Mouse (Mus musculus) neural tube, embryonic 11.5 days (tissue): ENCODE results near the gene Fam53b. TPM values are rescaled to one million over a fixed set of nuclear protein-coding genes. Genes with fewer than 3 reads are reported as not detected.

Experiments used
- ATAC-seq: fragments of 200-750 bp; cut with Nextera tagmentation; 2 replicates; pipeline ENCODE4 v1.8.0; 2017; ENCODE audit warnings: moderate number of reproducible peaks, mild to moderate bottlenecking, moderate TSS enrichment, moderate library complexity; ENCODE audit not compliant: insufficient read depth, low FRiP score, low TSS enrichment
- DNase-seq: peaks from one replicate; pipeline ENCODE4 v3.0.0-alpha.2; 2015; ENCODE audit warnings: low spot score
- H3K27ac ChIP-seq: fragments of 300-500 bp; sonication (generic); 2 replicates; pipeline ENCODE4 v1.5.1; 2014; ENCODE audit warnings: low read depth, mild to moderate bottlenecking, low read length
- H3K27me3 ChIP-seq: fragments of 300-500 bp; sonication (generic); 2 replicates; pipeline ENCODE4 v1.6.1; 2014; ENCODE audit warnings: mild to moderate bottlenecking, low read length, mixed read lengths; ENCODE audit not compliant: control insufficient read depth, insufficient read depth
- H3K36me3 ChIP-seq: fragments of 300-500 bp; sonication (generic); 2 replicates; pipeline ENCODE4 v1.6.1; 2014; ENCODE audit warnings: mild to moderate bottlenecking, low read length, moderate library complexity, mixed read lengths; ENCODE audit not compliant: control insufficient read depth, insufficient read depth
- H3K4me1 ChIP-seq: fragments of 300-500 bp; sonication (generic); 2 replicates; pipeline ENCODE4 v1.6.1; 2014; ENCODE audit warnings: low read length, mixed read lengths; ENCODE audit not compliant: control insufficient read depth, insufficient read depth
- H3K4me2 ChIP-seq: fragments of 300-500 bp; sonication (generic); 2 replicates; pipeline ENCODE4 v1.6.1; 2014; ENCODE audit warnings: low read depth, mild to moderate bottlenecking, moderate library complexity
- H3K4me3 ChIP-seq: fragments of 300-500 bp; sonication (generic); 2 replicates; pipeline ENCODE4 v1.5.1; 2014; ENCODE audit warnings: low read depth, low read length
- H3K9ac ChIP-seq: fragments of 300-500 bp; sonication (generic); 2 replicates; pipeline ENCODE4 v1.6.1; 2014; ENCODE audit warnings: mild to moderate bottlenecking, low read length
- H3K9me3 ChIP-seq: fragments of 300-500 bp; sonication (generic); 2 replicates; pipeline ENCODE4 v1.6.1; 2016; ENCODE audit warnings: low read length; ENCODE audit not compliant: control insufficient read depth
- WGBS: fragments of 180-500 bp; shearing (Covaris S2); extraction: QIAGEN DNeasy Blood & Tissue Kit; methylation state at CpG from one replicate; pipeline ENCODE4 v1.1.7; 2014; 5-methylcytosine and 5-hydroxymethylcytosine counted together
- polyA plus RNA-seq: library from polyadenylated mRNA; unstranded; fragments of >200 nt; fragmentation: Nextera tagmentation; extraction: Ambion mirVana; gene quantifications from 2 replicates; pipeline ENCODE4 v1.2.1, GENCODE M21; 2014

Fam53b gene
- polyA plus RNA-seq, 1 experiment from 2014 or later, result 22.9 TPM

DNA sequence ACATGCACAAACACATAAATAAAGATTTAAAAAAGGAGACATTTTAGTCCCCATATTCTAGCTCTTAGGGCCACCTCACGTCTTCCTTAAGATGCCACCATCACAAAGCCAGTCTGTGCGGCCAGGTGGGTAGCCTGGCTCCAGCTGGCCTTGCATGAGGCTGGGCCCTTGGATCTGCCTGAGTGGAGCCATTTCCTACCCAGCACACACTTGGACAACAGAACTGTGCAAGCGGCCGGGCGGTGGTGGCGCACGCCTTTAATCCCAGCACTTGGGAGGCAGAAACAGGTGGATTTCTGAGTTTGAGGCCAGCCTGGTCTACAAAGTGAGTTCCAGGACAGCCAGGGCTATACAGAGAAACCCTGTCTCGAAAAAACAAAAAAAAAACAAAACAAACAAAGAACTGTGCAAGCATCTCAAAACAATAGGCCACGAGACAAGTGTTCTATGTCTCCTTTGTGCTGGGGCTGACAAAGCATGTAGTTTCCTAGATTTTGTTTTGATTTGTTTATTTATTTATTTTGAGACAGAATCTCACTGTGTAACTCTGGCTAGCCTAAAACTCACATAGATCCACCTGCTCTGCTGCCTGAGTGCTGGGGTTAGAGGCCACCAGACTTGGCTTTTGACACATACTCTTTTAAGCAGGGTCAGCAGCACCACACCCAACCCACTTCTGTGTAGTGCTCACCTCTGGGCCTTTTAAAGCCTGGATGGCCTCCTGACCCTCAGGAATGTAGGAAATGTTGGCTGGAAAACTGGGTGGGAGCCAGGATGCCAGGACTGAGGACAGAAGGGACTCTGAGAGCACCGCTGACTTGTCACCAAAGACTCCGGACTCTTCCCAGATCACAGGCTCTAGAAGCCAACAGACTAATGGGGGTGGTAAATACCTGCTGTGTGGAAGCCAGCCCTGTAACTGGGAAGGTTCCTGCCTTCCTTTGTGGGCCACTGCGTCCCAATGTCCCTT is 91.0 kb downstream of the Fam53b start:
- no peaks in the 10 kb centered on the region for H3K27me3 ChIP-seq

DNA sequence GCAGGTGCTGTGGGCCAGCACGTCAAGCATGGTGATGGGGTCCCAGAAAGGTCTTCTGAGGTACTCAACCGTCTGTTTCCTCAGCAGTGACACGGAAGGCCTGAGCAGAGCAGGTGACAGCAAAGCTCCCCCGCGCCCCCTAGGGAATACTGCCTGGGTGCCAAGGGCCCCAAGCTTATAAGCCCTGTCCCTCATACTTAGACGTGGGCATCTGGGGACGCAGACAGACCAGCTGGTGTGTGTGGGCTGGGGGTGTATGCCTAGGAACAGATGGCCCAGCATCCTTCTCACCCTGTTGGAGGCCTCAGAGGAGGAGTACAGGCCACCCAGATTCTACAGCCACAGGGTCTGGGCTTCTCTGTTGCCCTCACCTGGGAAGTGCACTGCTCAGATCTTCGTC is 93.1 kb downstream of the Fam53b start:
- H3K27ac ChIP-seq, result no peak overlapping the region
- H3K4me1 ChIP-seq, result no peaks in the 10 kb centered on the region
- no peaks in the 10 kb centered on the region for H3K9me3 ChIP-seq
- no peak for ATAC-seq
- DNase-seq, result no peak
- 81% methylated on average over 8 of the region's 8 CpGs for WGBS
- H3K9ac ChIP-seq, result no peak overlapping the region
- H3K36me3 ChIP-seq, result no peaks in the 10 kb centered on the region
- no peak overlapping the region for H3K4me3 ChIP-seq
- no peaks in the 10 kb centered on the region for H3K27me3 ChIP-seq
- H3K4me2 ChIP-seq, result no peak overlapping the region

More for the DNA sequence above, 91.0 kb downstream of the Fam53b start:
- ATAC-seq (no peak), DNase-seq (no peak)
- Histone ChIP-seq H3K9ac (no peak overlapping the region), H3K9me3 (no peaks in the 10 kb centered on the region), H3K27ac (no peak overlapping the region), H3K36me3 (no peaks in the 10 kb centered on the region), H3K4me2 (no peak overlapping the region), H3K4me1 (no peaks in the 10 kb centered on the region), H3K4me3 (no peak overlapping the region)
- 85% methylated on average over 12 of the region's 12 CpGs for WGBS

DNA sequence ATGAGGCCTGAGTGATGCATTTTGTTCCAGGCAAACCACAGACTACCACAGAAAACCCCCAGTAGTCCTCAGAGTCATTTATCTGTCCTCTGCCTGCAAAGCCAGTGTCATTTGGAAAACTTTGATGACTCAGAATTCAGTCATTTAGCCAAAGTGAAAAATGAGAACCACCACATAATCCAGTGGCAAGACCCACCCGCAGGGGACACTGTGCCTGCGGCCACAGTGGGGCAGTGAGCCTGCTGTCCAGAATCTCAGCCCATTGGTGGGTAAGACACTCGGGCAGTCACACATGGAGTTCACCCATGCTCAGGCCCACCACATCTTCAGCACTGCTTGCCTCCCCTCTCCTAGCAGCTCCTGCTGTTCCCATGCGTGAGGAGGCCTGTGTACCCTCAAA is 94.1 kb downstream of the Fam53b start:
- WGBS, result 92% methylated on average over 4 of the region's 4 CpGs
- Histone ChIP-seq H3K9ac (no peak overlapping the region), H3K27ac (no peak overlapping the region), H3K27me3 (no peaks in the 10 kb centered on the region), H3K36me3 (no peaks in the 10 kb centered on the region), H3K4me2 (no peak overlapping the region), H3K4me3 (no peak overlapping the region), H3K4me1 (no peaks in the 10 kb centered on the region), H3K9me3 (no peaks in the 10 kb centered on the region)
- ATAC-seq, result no peak
- DNase-seq, result no peak

DNA sequence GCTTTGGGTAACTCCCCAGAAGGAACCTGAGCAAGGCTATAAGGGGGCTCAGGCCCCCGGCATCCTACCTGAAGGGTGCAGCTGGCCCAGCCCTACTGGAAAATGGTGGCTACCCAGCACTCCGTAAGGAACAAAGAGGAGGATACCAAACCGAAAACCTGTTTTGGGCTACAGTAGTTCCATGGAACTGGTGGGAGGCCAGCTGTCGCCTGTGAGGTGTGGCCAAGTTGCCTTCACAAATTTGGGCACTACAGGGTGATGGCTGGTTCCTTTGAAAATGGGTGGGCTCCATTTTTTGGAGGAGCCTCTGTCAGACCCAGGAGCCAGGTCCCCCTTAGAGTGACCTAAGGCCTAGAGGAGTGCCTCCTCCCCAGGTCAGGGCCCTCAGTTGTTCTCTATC is 98.4 kb downstream of the Fam53b start:
- no peak overlapping the region for H3K9ac ChIP-seq
- H3K27me3 ChIP-seq, result no peaks in the 10 kb centered on the region
- DNase-seq, result no peak
- H3K4me2 ChIP-seq, result no peak overlapping the region
- H3K9me3 ChIP-seq, result no peaks in the 10 kb centered on the region
- WGBS, result 89% methylated on average over 4 of the region's 4 CpGs
- no peak overlapping the region for H3K4me3 ChIP-seq
- no peak for ATAC-seq
- peaks cover 5% of the 10 kb centered on the region; the same call in 1 of the 2 replicates for H3K4me1 ChIP-seq
- H3K36me3 ChIP-seq, result no peaks in the 10 kb centered on the region
- no peak overlapping the region for H3K27ac ChIP-seq

DNA sequence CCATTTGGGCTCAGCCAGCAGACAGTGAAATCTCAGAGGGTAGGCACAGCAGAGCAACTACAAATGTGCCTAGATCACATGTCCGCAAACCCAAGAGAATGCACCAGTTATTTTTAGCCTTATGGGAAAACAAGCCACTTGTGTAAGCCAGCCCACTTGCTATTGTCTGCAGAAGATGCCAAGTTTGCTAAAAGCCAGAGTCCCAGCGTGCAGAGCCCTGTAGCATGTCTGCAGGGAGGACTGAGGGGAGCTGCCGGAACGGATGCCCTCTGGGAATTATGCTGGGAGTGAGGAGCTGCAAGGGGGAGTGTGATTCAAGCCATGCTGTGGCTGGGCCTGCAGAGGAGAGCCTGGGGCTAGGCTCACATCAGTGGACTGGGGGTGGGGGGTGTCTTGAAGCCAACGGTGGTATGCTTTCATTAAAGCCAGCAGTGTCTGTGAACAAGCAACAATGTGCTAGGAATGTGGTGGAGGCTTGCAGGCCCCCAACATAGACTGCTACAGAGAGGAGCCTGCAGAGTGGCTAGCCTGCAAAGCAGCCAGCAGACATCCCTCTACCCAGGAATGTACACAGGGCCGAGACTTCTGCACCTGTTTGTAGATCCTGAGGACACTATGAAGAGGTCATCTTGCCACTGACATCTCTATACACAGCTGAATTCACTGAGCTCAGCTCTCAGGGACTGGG is 99.3 kb downstream of the Fam53b start:
- DNase-seq (no peak), ATAC-seq (no peak)

DNA sequence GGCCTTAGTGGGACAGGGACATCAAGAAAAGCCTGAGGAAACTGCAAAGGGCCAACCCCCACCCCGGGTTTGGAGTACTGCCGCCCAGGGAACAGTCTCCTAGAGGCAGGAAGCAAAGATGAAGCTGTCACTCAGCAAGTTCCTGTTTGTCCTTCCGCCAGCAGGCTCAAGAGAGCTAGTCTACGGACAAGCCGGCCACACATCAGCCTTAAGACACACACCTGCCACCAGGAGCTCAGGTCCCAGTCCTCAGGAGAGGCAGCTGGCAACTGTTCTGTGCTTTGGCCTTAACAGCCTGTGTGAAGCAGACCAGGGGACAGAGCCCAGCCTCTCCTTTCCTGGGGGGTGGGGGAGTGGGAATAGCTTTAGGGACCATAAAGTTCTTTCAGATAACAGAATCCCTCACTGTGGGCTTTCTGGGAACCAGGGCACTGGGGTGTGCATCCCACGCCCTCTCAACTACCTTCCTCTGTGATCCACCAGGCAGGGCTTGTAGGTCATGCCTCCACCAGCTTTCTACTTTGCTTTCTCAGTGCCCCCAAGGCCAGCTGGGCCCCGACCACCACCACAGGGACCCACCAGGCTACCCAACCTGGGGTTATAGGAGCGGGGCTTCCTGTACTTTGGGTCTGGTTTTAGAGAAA is 100.1 kb downstream of the Fam53b start:
- DNase-seq, result no peak
- ATAC-seq, result no peak
- Histone ChIP-seq H3K27ac (peak overlapping the region; percentile 10; the same call in 1 of the 2 replicates), H3K4me1 (peaks cover 5% of the 10 kb centered on the region; the same call in 1 of the 2 replicates), H3K4me3 (no peak overlapping the region), H3K27me3 (no peaks in the 10 kb centered on the region), H3K4me2 (no peak overlapping the region), H3K9ac (no peak overlapping the region), H3K36me3 (no peaks in the 10 kb centered on the region), H3K9me3 (no peaks in the 10 kb centered on the region)
- WGBS, result 77% methylated on average over 8 of the region's 8 CpGs

More for the DNA sequence above, 99.3 kb downstream of the Fam53b start:
- 61% methylated on average over 6 of the region's 6 CpGs for WGBS
- H3K9ac ChIP-seq, result no peak overlapping the region
- H3K27ac ChIP-seq, result no peak overlapping the region
- no peak overlapping the region for H3K4me2 ChIP-seq
- H3K4me1 ChIP-seq, result peaks cover 5% of the 10 kb centered on the region; the same call in 1 of the 2 replicates
- no peaks in the 10 kb centered on the region for H3K36me3 ChIP-seq
- no peak overlapping the region for H3K4me3 ChIP-seq
- no peaks in the 10 kb centered on the region for H3K27me3 ChIP-seq
- no peaks in the 10 kb centered on the region for H3K9me3 ChIP-seq

DNA sequence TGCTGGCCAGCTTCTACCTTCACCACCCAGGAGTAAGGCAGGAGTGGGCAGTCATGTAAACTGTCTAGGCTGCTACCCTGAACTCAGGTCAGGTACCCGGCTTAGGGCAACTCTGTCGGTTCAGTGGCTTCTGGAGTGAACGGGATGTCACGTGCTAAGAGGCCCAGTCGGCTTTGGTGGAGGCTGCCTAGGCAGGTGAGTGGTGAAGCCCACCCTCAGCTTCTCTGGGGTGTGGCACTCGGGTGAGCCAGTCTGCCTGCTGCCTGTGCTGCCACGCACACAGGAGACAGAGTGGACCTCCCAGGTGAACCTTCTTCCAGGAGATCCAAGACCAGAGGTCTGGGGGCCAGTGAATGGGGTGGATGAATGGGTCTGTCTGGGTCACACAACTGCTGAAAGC is 100.7 kb downstream of the Fam53b start:
- Histone ChIP-seq H3K4me3 (no peak overlapping the region), H3K27me3 (no peaks in the 10 kb centered on the region), H3K9ac (no peak overlapping the region), H3K27ac (no peak overlapping the region), H3K36me3 (no peaks in the 10 kb centered on the region), H3K9me3 (no peaks in the 10 kb centered on the region), H3K4me2 (no peak overlapping the region), H3K4me1 (peaks cover 5% of the 10 kb centered on the region; the same call in 1 of the 2 replicates)
- 86% methylated on average over 7 of the region's 7 CpGs for WGBS
- DNase-seq (no peak), ATAC-seq (no peak)

DNA sequence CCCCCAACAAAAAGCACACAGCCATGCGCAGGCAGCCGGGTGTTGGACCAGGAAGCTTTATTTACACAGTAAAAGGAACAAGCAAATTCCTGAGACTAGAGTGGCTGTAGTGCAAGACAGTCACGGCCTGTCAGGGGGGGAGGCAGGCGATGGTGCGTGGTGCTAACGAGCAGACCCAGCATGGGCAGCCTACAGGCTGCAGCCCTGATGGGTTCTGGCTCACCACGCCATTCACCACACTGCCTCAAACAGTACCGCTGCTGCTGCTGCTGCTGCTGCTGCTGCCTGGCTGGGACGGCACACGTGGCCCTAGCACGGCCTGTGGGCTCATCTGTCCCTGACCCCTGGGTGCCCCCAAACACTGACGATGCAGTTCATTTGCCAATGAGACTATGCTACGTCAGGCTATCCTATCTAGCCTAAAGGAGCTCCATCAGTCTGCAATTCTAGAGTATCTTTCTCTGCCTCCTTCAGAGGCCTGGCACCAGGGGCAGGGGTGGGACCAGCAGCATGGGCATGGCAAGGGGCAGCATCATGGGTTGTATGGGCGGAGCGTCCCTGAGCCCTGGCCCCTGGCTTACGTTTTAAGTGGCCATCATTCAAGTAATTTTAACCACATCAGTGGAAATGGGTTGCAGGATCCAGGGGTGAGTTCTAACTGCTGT is 101.5 kb downstream of the Fam53b start:
- no peaks in the 10 kb centered on the region for H3K27me3 ChIP-seq
- DNase-seq (peak; percentile 34), ATAC-seq (peak; percentile 20; the same call in 1 of the 2 replicates)
- H3K4me3 ChIP-seq, result no peak overlapping the region
- no peaks in the 10 kb centered on the region for H3K36me3 ChIP-seq
- WGBS, result 47% methylated on average over 16 of the region's 16 CpGs
- H3K27ac ChIP-seq, result peak overlapping the region; percentile 20; the same call in 1 of the 2 replicates
- H3K9ac ChIP-seq, result peak overlapping the region; percentile 18; the same call in 1 of the 2 replicates
- H3K4me2 ChIP-seq, result no peak overlapping the region
- no peaks in the 10 kb centered on the region for H3K9me3 ChIP-seq
- peaks cover 5% of the 10 kb centered on the region; the same call in 1 of the 2 replicates for H3K4me1 ChIP-seq
